ENCODE assay signal across 7 mouse cellular contexts in the genomic region with DNA sequence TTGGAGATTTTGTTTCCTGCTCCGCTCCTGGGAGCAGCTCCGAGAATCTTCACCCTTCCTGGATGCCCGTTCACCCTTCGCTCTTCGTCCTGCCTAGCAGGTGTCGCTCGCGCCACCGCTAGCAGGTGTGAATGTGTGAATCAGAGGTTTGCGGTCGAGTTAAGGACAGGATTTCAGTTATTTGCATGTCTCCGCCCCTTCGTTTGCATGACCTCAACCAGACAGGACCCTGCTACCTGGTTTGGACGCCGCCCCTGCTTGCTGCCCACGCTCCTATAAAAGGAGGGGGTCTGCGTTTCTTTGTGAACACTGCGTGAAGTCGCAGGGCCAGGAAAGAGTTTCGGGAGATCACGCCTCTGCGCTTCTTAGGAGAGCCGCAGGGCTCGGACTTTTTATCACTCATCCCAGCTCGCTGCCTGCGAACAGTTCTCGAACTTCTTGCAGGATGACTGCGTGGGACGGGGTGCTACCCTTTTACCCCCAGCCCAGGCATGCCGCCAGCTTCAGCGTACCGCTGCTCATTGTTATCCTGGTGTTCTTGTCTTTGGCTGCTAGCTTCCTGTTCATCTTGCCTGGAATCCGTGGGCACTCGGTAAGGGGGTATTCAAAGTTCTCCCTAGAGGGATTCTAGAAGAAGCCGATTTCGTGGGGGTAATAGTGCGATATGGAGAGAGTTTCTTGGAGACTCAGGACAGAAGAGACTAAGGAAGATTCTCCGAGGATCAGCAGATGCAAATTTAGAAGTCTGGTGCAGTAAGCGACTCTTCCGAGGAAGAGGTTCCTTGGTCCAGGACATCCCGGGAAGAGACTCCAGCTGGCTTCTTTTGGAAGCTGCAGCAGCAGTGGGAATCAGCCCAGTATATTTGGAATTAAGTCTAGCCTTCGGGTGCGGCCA. TPM values are rescaled to one million over a fixed set of nuclear protein-coding genes. Genes with fewer than 3 reads are reported as not detected.
DNase-seq lines count a peak whose midpoint lies in the region; ATAC-seq and TF ChIP-seq lines count a peak whose summit lies in the region.

A gene (plus strand): TSS at position 305 of the 895 bp plus-strand sequence.

- peaks cover 37% of the 10 kb centered on the region for H3K4me1 ChIP-seq in hindbrain, embryonic 12.5 days
- peaks cover 40% of the 10 kb centered on the region for H3K4me1 ChIP-seq in limb, embryonic 13.5 days

- no peaks in the 10 kb centered on the region for H3K36me3 ChIP-seq in hindbrain, embryonic 12.5 days
- H3K36me3 ChIP-seq in limb, embryonic 13.5 days, result no peaks in the 10 kb centered on the region

- H3K27ac ChIP-seq in hindbrain, embryonic 12.5 days, result no peak within 1 kb of the TSS
- no peak within 1 kb of the TSS for H3K27ac ChIP-seq in limb, embryonic 13.5 days
- H3K27ac ChIP-seq in left cerebral cortex, adult 2 months, result no peak within 1 kb of the TSS

- H3K4me3 ChIP-seq in hindbrain, embryonic 12.5 days, result peak within 1 kb of the TSS; percentile 23
- peak within 1 kb of the TSS; percentile 35 for H3K4me3 ChIP-seq in limb, embryonic 13.5 days
- no peak within 1 kb of the TSS for H3K4me3 ChIP-seq in left cerebral cortex, adult 2 months

- no peaks in the 10 kb centered on the region for H3K9me3 ChIP-seq in hindbrain, embryonic 12.5 days (replicated peaks)
- H3K9me3 ChIP-seq in limb, embryonic 13.5 days, result no peaks in the 10 kb centered on the region

- peaks cover 99% of the 10 kb centered on the region for H3K27me3 ChIP-seq in hindbrain, embryonic 12.5 days
- peaks cover 99% of the 10 kb centered on the region for H3K27me3 ChIP-seq in limb, embryonic 13.5 days

- TF ChIP-seq CTCF in left cerebral cortex, adult 2 months (IDR thresholded peaks at IDR 0.05), result no peak

- DNase-seq in NIH3T3 (ENCODE audit: low read depth), result peak; percentile 19
- peak; percentile 57 for DNase-seq in embryo, embryonic 10 days (ENCODE audit: low spot score)
- DNase-seq in neural tube, embryonic 10.5 days (ENCODE audit: extremely low spot score, low spot score), result peak; percentile 55
- no peak for DNase-seq in left cerebral cortex, adult 2 months (ENCODE audit: extremely low spot score in 1 of 2, low spot score in 2 of 2)
- DNase-seq in cerebellum, adult 9-11 months, result no peak

- intact Hi-C loops in left cerebral cortex, adult 2 months (cut with DNase I), result no loop called here

- H3K9ac ChIP-seq in hindbrain, embryonic 12.5 days, result no peak within 1 kb of the TSS
- peak within 1 kb of the TSS; percentile 13; the same call in 1 of the 2 replicates for H3K9ac ChIP-seq in limb, embryonic 13.5 days

- H3K4me2 ChIP-seq in hindbrain, embryonic 12.5 days (replicated peaks), result peak within 1 kb of the TSS; percentile 43
- peak within 1 kb of the TSS; percentile 59 for H3K4me2 ChIP-seq in limb, embryonic 13.5 days (replicated peaks)

- WGBS in hindbrain, embryonic 12.5 days, result under 1% methylated on average over 43 of the region's 43 CpGs
- under 1% methylated on average over 43 of the region's 43 CpGs for WGBS in limb, embryonic 13.5 days

- no peak for ATAC-seq in hindbrain, embryonic 12.5 days (ENCODE audit: low FRiP score)
- no peak for ATAC-seq in limb, embryonic 13.5 days (ENCODE audit: low FRiP score, low read depth)

RNA-seq across cellular contexts. Expression of the gene that starts here (rescaled TPM):
- polyA plus RNA-seq in hindbrain, embryonic 12.5 days (2016; fragmentation: Nextera tagmentation; extraction: Ambion mirVana), result not detected in 2 replicates
- polyA plus RNA-seq in limb, embryonic 13.5 days (2015; fragmentation: Nextera tagmentation; extraction: Ambion mirVana), result 0.20 and 0.26 TPM in 2 replicates
- total RNA-seq in left cerebral cortex, adult 2 months (2021), result not detected

Comparison
In these comparisons a context has a peak if more than half of its experiments do, and no peak if none do; other contexts are left out.
1. DNase-seq: peak in NIH3T3 (single experiment), embryo, embryonic 10 days (single experiment) and neural tube, embryonic 10.5 days (single experiment); none in left cerebral cortex, adult 2 months (0 of 2) and cerebellum, adult 9-11 months (single experiment).